Mouse (Mus musculus) heart, adult 9 months (tissue): Measurements from ENCODE around the gene Hist1h1c.
A peak's percentile ranks its signal among the peaks of the same experiment; 100 is the strongest.
"Not testable (repeated sequence)": the region's sequence is repeated elsewhere in the genome, so short reads cannot be mapped to it uniquely, and the experiment has no call there.

ENCODE experiments used
- DNase-seq, 2 experiments: peaks; one replicate each; pipeline ENCODE4 v3.0.0; 2022; ENCODE audit warnings: low spot score in 2 of 2

Hist1h1c gene

GRCm38 (mm10) chr13:23716261-23717042, 22.2 kb upstream of the Hist1h1c start:
- peak in 1 of 2 experiments; percentile 35 for DNase-seq

- no peak for DNase-seq
These were observed 21.4 kb upstream of the Hist1h1c start for GRCm38 (mm10) chr13:23717176-23717575.

- not testable (repeated sequence) for DNase-seq
These were observed 20.9 kb upstream of the Hist1h1c start for GRCm38 (mm10) chr13:23717593-23718245.

GRCm38 (mm10) chr13:23724239-23724638, 14.4 kb upstream of the Hist1h1c start:
- no peak for DNase-seq

GRCm38 (mm10) chr13:23725213-23725612, 13.4 kb upstream of the Hist1h1c start:
- no peak for DNase-seq

GRCm38 (mm10) chr13:23728472-23729191, 10.0 kb upstream of the Hist1h1c start:
- DNase-seq = peak in 1 of 2 experiments; percentile 25

GRCm38 (mm10) chr13:23729192-23729525, 9.4 kb upstream of the Hist1h1c start:
- peak; percentile 46 to 52 for DNase-seq

GRCm38 (mm10) chr13:23729706-23730105, 8.9 kb upstream of the Hist1h1c start:
- no peak for DNase-seq

GRCm38 (mm10) chr13:23730479-23730878, 8.1 kb upstream of the Hist1h1c start:
- peak; percentile 27 to 55 for DNase-seq

- DNase-seq = peak in 1 of 2 experiments; percentile 39
These were observed 6.3 kb upstream of the Hist1h1c start for GRCm38 (mm10) chr13:23732156-23732804.

GRCm38 (mm10) chr13:23737091-23737490, 1.5 kb upstream of the Hist1h1c start:
- no peak for DNase-seq

GRCm38 (mm10) chr13:23738041-23738440, 567 bp upstream of the Hist1h1c start:
- peak in 1 of 2 experiments; percentile 36 for DNase-seq

GRCm38 (mm10) chr13:23739069-23739921, 687 bp downstream of the Hist1h1c start:
- peak; percentile 98 to 99 for DNase-seq

- no peak for DNase-seq
These were observed 1.3 kb downstream of the Hist1h1c start for GRCm38 (mm10) chr13:23739922-23740252.

- no peak for DNase-seq
These were observed 1.7 kb downstream of the Hist1h1c start for GRCm38 (mm10) chr13:23740256-23740840.

GRCm38 (mm10) chr13:23740910-23741309, 2.3 kb downstream of the Hist1h1c start:
- DNase-seq = no peak

GRCm38 (mm10) chr13:23742007-23742406, 3.4 kb downstream of the Hist1h1c start:
- DNase-seq = no peak

- no peak for DNase-seq
These were observed 4.6 kb downstream of the Hist1h1c start for GRCm38 (mm10) chr13:23743215-23743614.

GRCm38 (mm10) chr13:23743963-23744362, 5.4 kb downstream of the Hist1h1c start:
- DNase-seq = no peak

GRCm38 (mm10) chr13:23744421-23745380, 6.1 kb downstream of the Hist1h1c start:
- no peak for DNase-seq
